Mouse (Mus musculus): ENCODE data around the gene Nhsl2. TPM values are rescaled to one million over a fixed set of nuclear protein-coding genes. Genes with fewer than 3 reads are reported as not detected.
A peak's percentile ranks its signal among the peaks of the same experiment; 100 is the strongest.

The Nhsl2 gene
- polyA plus RNA-seq, 1 experiment from 2014 or later = 6.9 TPM

- H3K27ac ChIP-seq (ENCODE audit: low read length) = no peak overlapping the region
- H3K27me3 ChIP-seq (ENCODE audit: control insufficient read depth, insufficient read depth, low read length) = no peaks in the 10 kb centered on the region
Observed at GRCm38 (mm10) chrX:101953787-101954491, 104.8 kb downstream of the Nhsl2 start.

GRCm38 (mm10) chrX:101954492-101954851 is 105.3 kb downstream of the Nhsl2 start:
- WGBS = 29% methylated on average over 6 of the region's 6 CpGs

More at GRCm38 (mm10) chrX:101953787-101954491, 104.8 kb downstream of the Nhsl2 start:
- peak overlapping the region; percentile 65 for H3K9ac ChIP-seq (ENCODE audit: low read length)
- H3K4me1 ChIP-seq (ENCODE audit: control insufficient read depth, insufficient read depth, low read length) = peaks cover 3% of the 10 kb centered on the region; the same call in 1 of the 2 replicates
- no peaks in the 10 kb centered on the region for H3K36me3 ChIP-seq (ENCODE audit: control insufficient read depth, insufficient read depth)
- no peaks in the 10 kb centered on the region for H3K9me3 ChIP-seq (replicated peaks; ENCODE audit: control insufficient read depth, low read length)
- 7% methylated on average over 27 of the region's 30 CpGs for WGBS
- peak overlapping the region; percentile 72 for H3K4me2 ChIP-seq (ENCODE audit: low read depth, low read length)
- ATAC-seq (replicated peaks; ENCODE audit: extremely low read depth, insufficient read depth, low FRiP score) = peak; percentile 94
- peak overlapping the region; percentile 43 for H3K4me3 ChIP-seq (ENCODE audit: low read length)

GRCm38 (mm10) chrX:101961848-101962247 is 112.7 kb downstream of the Nhsl2 start:
- H3K4me2 ChIP-seq (ENCODE audit: low read depth, low read length) = no peak overlapping the region
- H3K36me3 ChIP-seq (ENCODE audit: control insufficient read depth, insufficient read depth) = no peaks in the 10 kb centered on the region
- no peaks in the 10 kb centered on the region for H3K27me3 ChIP-seq (ENCODE audit: control insufficient read depth, insufficient read depth, low read length)
- H3K9ac ChIP-seq (ENCODE audit: low read length) = no peak overlapping the region
- ATAC-seq (replicated peaks; ENCODE audit: extremely low read depth, insufficient read depth, low FRiP score) = no peak
- H3K27ac ChIP-seq (ENCODE audit: low read length) = no peak overlapping the region
- H3K4me1 ChIP-seq (ENCODE audit: control insufficient read depth, insufficient read depth, low read length) = peaks cover 3% of the 10 kb centered on the region; the same call in 1 of the 2 replicates
- 73% methylated on average over 4 of the region's 4 CpGs for WGBS
- H3K9me3 ChIP-seq (replicated peaks; ENCODE audit: control insufficient read depth, low read length) = no peaks in the 10 kb centered on the region
- no peak overlapping the region for H3K4me3 ChIP-seq (ENCODE audit: low read length)

More at GRCm38 (mm10) chrX:101954492-101954851, 105.3 kb downstream of the Nhsl2 start:
- Histone ChIP-seq H3K27ac (ENCODE audit: low read length) (no peak overlapping the region), H3K9me3 (replicated peaks; ENCODE audit: control insufficient read depth, low read length) (no peaks in the 10 kb centered on the region), H3K36me3 (ENCODE audit: control insufficient read depth, insufficient read depth) (no peaks in the 10 kb centered on the region), H3K4me1 (ENCODE audit: control insufficient read depth, insufficient read depth, low read length) (peaks cover 3% of the 10 kb centered on the region; the same call in 1 of the 2 replicates), H3K27me3 (ENCODE audit: control insufficient read depth, insufficient read depth, low read length) (no peaks in the 10 kb centered on the region), H3K4me2 (ENCODE audit: low read depth, low read length) (peak overlapping the region; percentile 29), H3K9ac (ENCODE audit: low read length) (no peak overlapping the region), H3K4me3 (ENCODE audit: low read length) (no peak overlapping the region)
- no peak for ATAC-seq (replicated peaks; ENCODE audit: extremely low read depth, insufficient read depth, low FRiP score)

GRCm38 (mm10) chrX:101963711-101964110 is 114.5 kb downstream of the Nhsl2 start:
- 67% methylated on average over 3 of the region's 3 CpGs for WGBS
- no peak overlapping the region for H3K4me2 ChIP-seq (ENCODE audit: low read depth, low read length)

GRCm38 (mm10) chrX:101973028-101973427 is 123.8 kb downstream of the Nhsl2 start:
- no peaks in the 10 kb centered on the region for H3K4me1 ChIP-seq (ENCODE audit: control insufficient read depth, insufficient read depth, low read length)
- no peak overlapping the region for H3K4me2 ChIP-seq (ENCODE audit: low read depth, low read length)
- WGBS = 46% methylated on average over 3 of the region's 3 CpGs
- no peaks in the 10 kb centered on the region for H3K27me3 ChIP-seq (ENCODE audit: control insufficient read depth, insufficient read depth, low read length)
- no peaks in the 10 kb centered on the region for H3K36me3 ChIP-seq (ENCODE audit: control insufficient read depth, insufficient read depth)
- H3K9ac ChIP-seq (ENCODE audit: low read length) = no peak overlapping the region
- no peak overlapping the region for H3K4me3 ChIP-seq (ENCODE audit: low read length)
- H3K27ac ChIP-seq (ENCODE audit: low read length) = no peak overlapping the region
- ATAC-seq (replicated peaks; ENCODE audit: extremely low read depth, insufficient read depth, low FRiP score) = no peak; the same call in 1 of the 2 replicates
- H3K9me3 ChIP-seq (replicated peaks; ENCODE audit: control insufficient read depth, low read length) = no peaks in the 10 kb centered on the region; the same call in 1 of the 2 replicates

More at GRCm38 (mm10) chrX:101963711-101964110, 114.5 kb downstream of the Nhsl2 start:
- Histone ChIP-seq H3K4me1 (ENCODE audit: control insufficient read depth, insufficient read depth, low read length) (no peaks in the 10 kb centered on the region), H3K27ac (ENCODE audit: low read length) (no peak overlapping the region), H3K36me3 (ENCODE audit: control insufficient read depth, insufficient read depth) (no peaks in the 10 kb centered on the region), H3K9me3 (replicated peaks; ENCODE audit: control insufficient read depth, low read length) (no peaks in the 10 kb centered on the region), H3K27me3 (ENCODE audit: control insufficient read depth, insufficient read depth, low read length) (no peaks in the 10 kb centered on the region), H3K9ac (ENCODE audit: low read length) (no peak overlapping the region), H3K4me3 (ENCODE audit: low read length) (no peak overlapping the region)
- ATAC-seq (replicated peaks; ENCODE audit: extremely low read depth, insufficient read depth, low FRiP score) = no peak

GRCm38 (mm10) chrX:101976931-101977330 is 127.7 kb downstream of the Nhsl2 start:
- Histone ChIP-seq H3K36me3 (ENCODE audit: control insufficient read depth, insufficient read depth) (no peaks in the 10 kb centered on the region), H3K27me3 (ENCODE audit: control insufficient read depth, insufficient read depth, low read length) (no peaks in the 10 kb centered on the region), H3K4me2 (ENCODE audit: low read depth, low read length) (no peak overlapping the region), H3K9me3 (replicated peaks; ENCODE audit: control insufficient read depth, low read length) (no peaks in the 10 kb centered on the region; the same call in 1 of the 2 replicates), H3K4me3 (ENCODE audit: low read length) (no peak overlapping the region), H3K9ac (ENCODE audit: low read length) (no peak overlapping the region), H3K27ac (ENCODE audit: low read length) (no peak overlapping the region), H3K4me1 (ENCODE audit: control insufficient read depth, insufficient read depth, low read length) (peaks cover 6% of the 10 kb centered on the region)
- ATAC-seq (replicated peaks; ENCODE audit: extremely low read depth, insufficient read depth, low FRiP score) = no peak
- WGBS = 58% methylated on average over 3 of the region's 3 CpGs

- no peaks in the 10 kb centered on the region; the same call in 1 of the 2 replicates for H3K9me3 ChIP-seq (replicated peaks; ENCODE audit: control insufficient read depth, low read length)
- peak overlapping the region; percentile 38; the same call in 1 of the 2 replicates for H3K9ac ChIP-seq (ENCODE audit: low read length)
- WGBS = 29% methylated on average over 2 of the region's 2 CpGs
- no peak for ATAC-seq (replicated peaks; ENCODE audit: extremely low read depth, insufficient read depth, low FRiP score)
- no peaks in the 10 kb centered on the region for H3K36me3 ChIP-seq (ENCODE audit: control insufficient read depth, insufficient read depth)
- H3K27ac ChIP-seq (ENCODE audit: low read length) = peak overlapping the region; percentile 88
- no peak overlapping the region for H3K4me3 ChIP-seq (ENCODE audit: low read length)
- H3K27me3 ChIP-seq (ENCODE audit: control insufficient read depth, insufficient read depth, low read length) = no peaks in the 10 kb centered on the region
- peaks cover 8% of the 10 kb centered on the region for H3K4me1 ChIP-seq (ENCODE audit: control insufficient read depth, insufficient read depth, low read length)
- H3K4me2 ChIP-seq (ENCODE audit: low read depth, low read length) = peak overlapping the region; percentile 21; the same call in 1 of the 2 replicates
Observed at GRCm38 (mm10) chrX:101978861-101979260, 129.7 kb downstream of the Nhsl2 start.

- H3K9me3 ChIP-seq (replicated peaks; ENCODE audit: control insufficient read depth, low read length) = no peaks in the 10 kb centered on the region; the same call in 1 of the 2 replicates
- H3K36me3 ChIP-seq (ENCODE audit: control insufficient read depth, insufficient read depth) = no peaks in the 10 kb centered on the region
- peaks cover 12% of the 10 kb centered on the region for H3K4me1 ChIP-seq (ENCODE audit: control insufficient read depth, insufficient read depth, low read length)
- no peak overlapping the region for H3K4me3 ChIP-seq (ENCODE audit: low read length)
- H3K4me2 ChIP-seq (ENCODE audit: low read depth, low read length) = peak overlapping the region; percentile 21; the same call in 1 of the 2 replicates
- WGBS = 31% methylated on average over 5 of the region's 5 CpGs
- peak; percentile 71 for ATAC-seq (replicated peaks; ENCODE audit: extremely low read depth, insufficient read depth, low FRiP score)
- H3K9ac ChIP-seq (ENCODE audit: low read length) = peak overlapping the region; percentile 38; the same call in 1 of the 2 replicates
- H3K27ac ChIP-seq (ENCODE audit: low read length) = peak overlapping the region; percentile 88
- H3K27me3 ChIP-seq (ENCODE audit: control insufficient read depth, insufficient read depth, low read length) = no peaks in the 10 kb centered on the region
Observed at GRCm38 (mm10) chrX:101979267-101979666, 130.1 kb downstream of the Nhsl2 start.

GRCm38 (mm10) chrX:101980586-101980985 is 131.4 kb downstream of the Nhsl2 start:
- no peak for ATAC-seq (replicated peaks; ENCODE audit: extremely low read depth, insufficient read depth, low FRiP score)
- H3K9me3 ChIP-seq (replicated peaks; ENCODE audit: control insufficient read depth, low read length) = no peaks in the 10 kb centered on the region
- no peaks in the 10 kb centered on the region for H3K27me3 ChIP-seq (ENCODE audit: control insufficient read depth, insufficient read depth, low read length)
- H3K27ac ChIP-seq (ENCODE audit: low read length) = no peak overlapping the region
- no peak overlapping the region for H3K4me3 ChIP-seq (ENCODE audit: low read length)
- WGBS = 75% methylated on average over 2 of the region's 2 CpGs
- H3K4me2 ChIP-seq (ENCODE audit: low read depth, low read length) = no peak overlapping the region
- H3K9ac ChIP-seq (ENCODE audit: low read length) = no peak overlapping the region
- H3K36me3 ChIP-seq (ENCODE audit: control insufficient read depth, insufficient read depth) = no peaks in the 10 kb centered on the region
- peaks cover 14% of the 10 kb centered on the region for H3K4me1 ChIP-seq (ENCODE audit: control insufficient read depth, insufficient read depth, low read length)
